Mouse (Mus musculus) layer of hippocampus, adult 8-10 months (tissue): ENCODE data around the gene Wars2. TPM values are rescaled to one million over a fixed set of nuclear protein-coding genes. Genes with fewer than 3 reads are reported as not detected.
A peak's percentile ranks its signal among the peaks of the same experiment; 100 is the strongest.

Experiments used
- DNase-seq, 2 experiments: peaks; one replicate each; pipeline ENCODE4 v3.0.0; 2022; ENCODE audit warnings: low spot score in 2 of 2
- total RNA-seq, 4 experiments: library from RNA; stranded (reverse); gene quantifications; 2 replicates each; pipeline ENCODE4 v1.2.4; 2022

Gene Wars2
- total RNA-seq, result 1 to 10 TPM; 7.8 to 8.5 (median 8.0) TPM

DNA sequence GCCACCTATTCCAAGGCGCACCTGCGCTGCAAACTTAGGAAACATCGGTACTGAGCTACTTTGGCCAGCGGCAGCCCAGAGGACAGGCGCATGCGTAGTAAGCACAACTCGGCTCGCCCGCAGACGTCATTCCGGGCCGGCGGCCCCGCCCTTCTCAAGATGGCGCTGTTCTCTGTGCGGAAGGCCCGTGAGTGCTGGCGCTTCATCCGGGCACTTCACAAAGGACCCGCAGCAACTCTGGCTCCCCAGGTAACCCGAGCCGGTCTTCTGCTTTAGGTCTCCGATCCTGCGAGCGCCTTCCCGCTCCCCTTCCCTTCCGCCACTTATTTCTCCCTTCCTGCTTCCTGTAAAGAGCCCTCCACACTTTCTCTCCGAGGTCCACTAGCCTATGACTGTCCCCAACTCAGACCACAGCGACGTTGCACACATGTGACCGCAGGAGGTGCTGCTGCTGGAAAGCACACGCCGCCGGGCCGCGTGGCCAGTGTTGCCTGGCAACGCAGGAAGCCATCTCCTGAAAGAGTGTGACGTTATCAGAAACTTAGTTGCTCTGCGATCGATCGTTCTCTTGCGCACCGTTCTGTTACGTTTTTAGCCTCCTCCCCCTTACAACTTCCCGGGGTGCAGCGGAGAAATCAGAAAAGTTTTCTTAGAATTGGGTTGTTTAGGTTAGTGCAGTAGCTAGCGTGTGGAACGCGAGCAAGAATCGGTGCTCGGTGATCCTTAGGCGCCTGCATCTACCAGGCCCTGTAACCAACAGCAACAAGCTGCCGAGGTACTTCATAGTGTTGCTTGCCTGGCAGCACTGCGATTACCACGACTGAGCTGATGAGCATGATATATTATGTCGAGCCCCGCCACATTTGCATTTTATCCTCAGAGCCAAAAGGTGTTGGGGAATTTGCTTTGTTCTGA, at the start of gene Wars2:
Wars2 (plus strand) TSS at position 129 of the 915 bp plus-strand sequence.
- DNase-seq, result peak; percentile 92 to 96

DNA sequence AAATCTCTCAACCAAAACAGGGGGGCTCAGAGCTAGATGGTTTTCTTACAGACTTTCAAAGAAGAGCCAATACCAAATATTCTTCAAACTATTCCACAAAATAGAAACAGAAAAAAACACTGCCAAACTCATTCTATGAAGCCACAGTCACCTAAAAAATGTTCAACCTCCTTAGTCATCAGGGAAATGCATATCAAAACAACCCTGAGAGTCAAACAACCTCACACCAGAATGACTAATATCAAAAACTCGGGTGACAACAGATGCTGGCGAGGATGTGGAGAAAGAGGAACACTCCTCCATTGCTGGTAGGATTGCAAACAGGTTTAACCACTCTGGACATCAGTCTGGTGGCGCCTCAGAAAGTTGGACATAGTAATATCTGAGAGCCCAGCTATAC, 44.1 kb upstream of the Wars2 start:
- DNase-seq, result no peak

DNA sequence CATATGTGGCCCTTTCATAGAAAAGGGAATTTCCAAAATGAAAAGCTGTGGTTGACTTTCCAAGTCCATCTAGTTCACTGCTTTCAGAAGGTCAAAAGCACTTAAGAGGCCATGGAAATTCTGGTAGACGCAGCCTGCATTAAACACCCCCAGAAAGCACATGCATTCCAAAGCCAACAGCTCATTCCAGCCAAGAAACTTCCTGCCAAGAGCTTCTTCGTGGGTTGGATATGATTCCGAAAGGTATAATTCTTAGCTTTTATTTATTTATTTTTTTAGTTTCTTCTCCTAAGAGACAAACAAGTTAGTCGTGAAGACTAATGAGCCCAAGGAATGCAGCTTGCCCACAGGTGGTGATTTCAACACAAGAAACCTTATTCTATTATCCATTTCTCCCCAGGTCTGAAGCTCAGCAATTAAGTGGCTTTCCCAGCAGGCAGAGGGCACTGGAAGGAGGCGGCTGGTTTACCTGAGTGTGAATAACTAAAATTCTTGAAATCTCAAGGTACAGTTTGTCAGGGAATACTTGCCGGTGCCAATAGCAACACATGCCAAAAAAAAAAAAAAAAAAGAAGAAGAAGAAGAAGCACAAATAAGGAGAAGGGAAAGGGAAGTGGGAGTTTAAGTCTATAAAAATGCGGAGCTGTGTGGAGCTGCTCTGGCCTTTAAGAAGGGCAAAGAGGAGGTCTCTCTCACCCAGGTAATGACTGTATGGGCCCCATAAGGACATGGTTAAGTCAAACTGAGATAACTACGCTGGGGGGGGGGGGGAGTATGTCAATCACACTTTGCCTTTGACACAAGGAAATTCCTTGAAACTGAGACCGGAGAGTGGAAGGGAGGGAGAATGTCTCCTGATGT, 30.3 kb upstream of the Wars2 start:
- no peak for DNase-seq

DNA sequence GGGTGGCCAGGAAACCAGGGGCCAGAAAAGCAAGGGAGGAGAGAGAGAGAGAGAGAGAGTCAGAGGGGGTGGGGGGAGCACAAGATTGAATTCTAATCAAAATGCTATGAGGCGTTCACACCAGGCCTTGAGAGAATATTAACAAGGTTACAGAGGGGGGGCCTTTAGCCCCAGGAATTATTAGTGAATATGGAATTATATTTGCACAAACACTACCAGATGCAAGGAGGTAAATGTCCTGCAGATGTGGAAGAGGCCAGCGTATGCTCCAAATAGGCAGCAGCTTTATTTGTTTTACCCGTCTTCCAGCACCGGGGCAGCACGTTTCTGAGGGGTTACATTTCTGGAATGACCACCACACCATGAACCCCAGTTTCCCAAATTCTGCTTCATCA, 29.7 kb upstream of the Wars2 start:
- DNase-seq, result no peak

GRCm38 (mm10) chr3:99113266-99113837, 27.5 kb upstream of the Wars2 start:
- DNase-seq, result no peak

DNA sequence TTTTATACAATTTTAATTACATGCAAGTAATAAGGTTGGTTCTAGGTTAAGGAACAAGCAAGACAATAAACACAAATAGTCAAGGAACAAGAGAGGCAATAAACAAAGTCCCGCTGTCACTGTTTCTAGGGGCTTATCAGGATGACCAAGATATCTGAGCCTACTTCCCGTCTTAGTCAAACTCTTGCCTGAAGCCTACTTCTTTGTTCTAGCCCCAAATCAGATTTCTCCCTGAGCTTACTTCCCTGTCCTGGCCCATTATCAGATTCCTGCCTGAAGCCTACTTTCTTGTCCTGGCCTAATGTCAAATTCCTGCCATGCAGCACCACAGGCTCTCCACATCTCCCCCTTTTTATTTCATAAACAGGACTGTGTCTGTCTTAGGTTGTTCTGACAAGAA, 19.9 kb upstream of the Wars2 start:
- no peak for DNase-seq

DNA sequence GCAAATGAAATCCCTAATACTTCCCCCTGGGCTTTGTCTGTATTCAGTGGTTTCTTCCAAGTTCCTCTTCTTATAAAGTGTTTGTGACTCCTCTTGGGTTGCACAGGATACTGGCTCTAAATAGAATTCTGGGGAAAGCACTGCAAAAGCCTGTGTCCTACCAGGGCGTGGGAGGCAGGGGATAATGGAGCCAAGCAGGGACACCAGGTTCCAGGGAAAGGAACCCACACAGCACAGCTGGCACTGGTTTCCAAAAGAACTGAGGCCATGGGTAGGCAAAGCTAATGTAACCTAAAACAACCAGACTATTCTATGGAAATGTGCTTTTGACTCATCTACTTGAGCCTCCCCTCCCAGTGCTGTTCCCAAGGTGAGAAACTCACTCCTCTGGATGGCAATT, 10.3 kb upstream of the Wars2 start:
- DNase-seq, result no peak

- DNase-seq, result peak; percentile 47 to 58
These were observed 8.9 kb upstream of the Wars2 start for GRCm38 (mm10) chr3:99131973-99132372.

GRCm38 (mm10) chr3:99133913-99134312, 7.0 kb upstream of the Wars2 start:
- DNase-seq, result no peak

GRCm38 (mm10) chr3:99147886-99148285, 7.0 kb downstream of the Wars2 start:
- no peak for DNase-seq

DNA sequence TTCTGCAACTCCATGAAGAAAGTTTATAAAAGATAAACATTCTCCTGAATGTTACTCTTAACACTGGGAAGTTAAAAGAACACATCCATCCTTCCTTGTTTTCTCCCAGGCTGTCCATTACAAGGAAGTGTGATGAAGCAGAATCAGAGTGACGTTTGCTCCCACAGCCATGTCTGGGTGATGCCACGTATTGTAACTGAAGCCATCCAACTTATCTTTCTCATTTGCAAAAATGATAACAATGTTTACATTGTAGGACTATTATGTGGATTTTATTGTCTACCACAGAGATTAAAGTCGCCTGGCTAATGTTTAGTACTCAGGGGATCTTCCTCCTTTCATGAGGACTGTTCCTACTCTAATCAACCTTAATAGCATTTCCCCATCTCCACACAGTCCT, 8.2 kb downstream of the Wars2 start:
- DNase-seq, result no peak

- no peak for DNase-seq
These were observed 15.4 kb downstream of the Wars2 start for GRCm38 (mm10) chr3:99156286-99156685.

DNA sequence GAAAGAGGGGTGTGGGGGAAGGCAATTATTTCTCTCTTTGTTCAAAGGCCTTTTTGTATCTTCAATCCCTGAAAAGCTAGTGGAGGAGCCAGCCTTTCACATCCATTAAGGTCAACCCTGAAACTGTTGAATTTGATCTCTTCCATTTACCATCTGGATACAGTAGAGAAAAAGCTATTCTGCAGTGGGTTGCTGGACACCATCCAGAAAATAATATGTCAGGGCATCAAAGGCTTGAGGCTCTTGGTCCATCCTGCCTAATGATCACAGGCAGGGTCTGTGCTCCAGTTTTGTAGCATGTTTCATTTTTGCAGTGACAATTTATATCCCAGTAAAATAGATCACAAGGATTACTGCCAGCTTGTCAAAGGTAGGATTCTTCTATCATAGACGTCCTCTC, 16.1 kb downstream of the Wars2 start:
- no peak for DNase-seq

GRCm38 (mm10) chr3:99157451-99158015, 16.7 kb downstream of the Wars2 start:
- DNase-seq, result no peak

DNA sequence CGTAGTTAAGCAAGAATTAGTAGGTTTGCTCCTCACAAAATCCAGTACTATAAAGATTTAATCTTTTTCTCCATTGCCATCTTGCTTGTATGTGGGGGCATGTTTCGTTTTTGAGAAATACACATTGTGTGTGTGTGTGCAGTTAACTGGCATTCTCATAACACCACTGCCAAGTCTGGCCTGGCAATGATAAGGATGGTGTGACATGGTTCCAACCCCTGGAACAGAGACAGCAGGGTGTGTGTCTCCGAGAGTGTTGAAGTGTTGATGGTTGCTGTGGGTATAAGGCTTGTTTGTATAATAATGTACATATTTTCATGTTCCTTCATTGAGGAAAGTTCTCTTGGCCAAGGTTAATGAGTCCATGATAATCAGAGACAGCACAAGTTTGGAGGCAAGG, 19.1 kb downstream of the Wars2 start:
- no peak for DNase-seq

DNA sequence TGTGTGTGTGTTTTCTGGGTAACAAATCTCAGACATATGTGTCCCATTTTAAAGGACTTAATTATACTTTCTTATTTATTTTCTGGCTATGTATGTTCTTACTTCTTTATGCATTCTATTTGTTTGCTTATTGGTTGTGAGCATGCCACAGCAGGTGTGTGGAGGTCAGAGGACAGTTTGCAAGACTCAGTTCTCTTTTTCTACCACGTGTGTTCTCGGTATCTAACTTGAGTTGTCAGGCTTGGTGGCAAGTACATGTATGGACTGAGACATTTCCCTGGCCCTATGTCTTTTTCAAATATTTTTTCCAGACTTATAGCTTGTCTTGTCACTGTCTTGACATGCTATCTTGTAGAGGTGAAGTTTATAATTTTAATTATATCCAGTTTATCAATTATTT, 21.3 kb downstream of the Wars2 start:
- no peak for DNase-seq

GRCm38 (mm10) chr3:99167734-99168133, 26.9 kb downstream of the Wars2 start:
- no peak for DNase-seq

GRCm38 (mm10) chr3:99173178-99173577, 32.3 kb downstream of the Wars2 start:
- DNase-seq, result no peak

DNA sequence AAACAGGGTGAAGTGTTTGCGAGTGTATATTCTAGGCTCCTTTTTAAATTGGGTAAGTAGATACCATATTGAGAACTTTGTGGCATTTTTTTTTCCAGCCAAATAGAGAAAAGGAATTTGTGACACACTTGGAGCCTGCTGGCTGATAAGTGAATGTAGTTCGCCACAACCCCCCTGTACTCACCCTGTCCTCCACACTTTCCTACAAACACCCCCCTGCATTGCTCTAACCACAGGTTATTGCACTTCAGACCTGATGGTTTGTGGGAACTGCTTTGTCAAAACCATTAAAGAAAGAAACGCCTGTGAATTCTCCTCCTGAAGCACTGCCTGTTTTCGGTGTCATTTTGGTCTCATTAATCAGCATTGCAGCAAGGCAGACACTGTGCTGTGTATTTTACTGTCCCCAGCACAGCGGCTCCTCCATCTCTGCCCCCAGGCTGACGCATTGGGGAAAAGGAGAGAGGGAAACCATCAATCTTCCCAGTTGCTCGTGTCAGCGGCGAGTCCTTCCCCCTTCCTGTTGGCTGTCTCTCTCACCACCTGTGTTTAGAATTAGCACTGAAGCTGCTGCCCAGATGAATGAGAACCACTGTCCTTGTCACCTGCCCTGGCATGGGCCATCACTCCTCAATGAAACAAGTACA, 33.9 kb downstream of the Wars2 start:
- DNase-seq, result no peak

DNA sequence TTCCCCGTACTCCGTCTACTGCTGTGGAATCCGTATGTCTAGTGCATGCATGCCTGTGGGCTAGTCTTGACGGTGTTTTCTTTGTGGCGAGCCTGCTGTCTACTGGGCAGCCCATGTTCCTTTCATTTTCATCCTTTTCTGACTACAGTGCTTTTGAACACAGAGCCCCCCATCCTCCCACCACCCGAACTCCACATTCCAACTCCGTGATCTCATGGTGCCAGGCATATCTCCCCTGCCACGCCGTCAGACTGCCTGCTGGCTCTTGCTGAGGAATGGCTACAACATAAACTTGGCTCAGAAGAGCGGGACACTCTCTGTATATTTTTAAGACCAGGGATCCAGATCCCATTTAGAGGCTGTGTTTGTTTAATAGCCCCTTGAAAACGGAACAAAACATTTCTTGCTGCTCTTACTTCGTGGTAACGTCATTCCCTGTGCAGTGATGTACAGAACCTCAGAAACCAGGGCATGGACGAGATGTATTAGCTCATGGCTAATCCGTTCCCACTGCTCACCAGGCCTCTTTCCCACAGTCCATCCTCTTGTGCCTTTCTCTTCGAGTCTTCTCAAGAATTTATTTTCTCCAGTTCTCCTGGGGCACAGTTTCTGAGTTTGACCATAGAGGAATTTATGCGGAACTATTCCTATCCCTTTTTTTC, 42.6 kb downstream of the Wars2 start:
- no peak for DNase-seq

DNA sequence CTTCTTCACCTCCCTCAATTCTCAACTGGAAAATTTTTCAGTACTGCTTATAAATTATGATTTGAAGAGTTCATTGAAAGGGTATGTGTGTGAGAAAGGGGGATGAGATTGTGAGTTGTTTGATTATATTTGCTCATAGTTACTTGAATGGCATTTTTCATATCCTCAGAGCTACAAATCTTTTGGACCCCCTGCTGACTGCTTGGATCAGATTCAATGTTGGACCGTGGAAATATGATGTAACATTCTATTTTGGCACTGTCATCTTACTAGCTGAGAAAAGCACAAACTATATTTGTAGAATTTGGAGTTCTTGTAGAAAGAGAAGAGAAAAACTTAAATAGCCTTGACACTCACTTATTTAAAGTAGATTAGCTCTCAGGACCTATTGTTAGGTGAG, 43.5 kb downstream of the Wars2 start:
- DNase-seq, result no peak
